Mouse (Mus musculus) stomach, postnatal 0 days (tissue): ENCODE data around the gene Krt78.

ENCODE experiments used
- CTCF ChIP-seq: IDR thresholded peaks from 2 replicates; pipeline ENCODE4 v1.5.1; 2016; ENCODE audit warnings: antibody characterized with exemption, low read depth, mild to moderate bottlenecking, moderate library complexity
- EP300 ChIP-seq: optimal IDR thresholded peaks from 2 replicates; pipeline ENCODE3; 2016; ENCODE audit warnings: antibody characterized with exemption

DNA sequence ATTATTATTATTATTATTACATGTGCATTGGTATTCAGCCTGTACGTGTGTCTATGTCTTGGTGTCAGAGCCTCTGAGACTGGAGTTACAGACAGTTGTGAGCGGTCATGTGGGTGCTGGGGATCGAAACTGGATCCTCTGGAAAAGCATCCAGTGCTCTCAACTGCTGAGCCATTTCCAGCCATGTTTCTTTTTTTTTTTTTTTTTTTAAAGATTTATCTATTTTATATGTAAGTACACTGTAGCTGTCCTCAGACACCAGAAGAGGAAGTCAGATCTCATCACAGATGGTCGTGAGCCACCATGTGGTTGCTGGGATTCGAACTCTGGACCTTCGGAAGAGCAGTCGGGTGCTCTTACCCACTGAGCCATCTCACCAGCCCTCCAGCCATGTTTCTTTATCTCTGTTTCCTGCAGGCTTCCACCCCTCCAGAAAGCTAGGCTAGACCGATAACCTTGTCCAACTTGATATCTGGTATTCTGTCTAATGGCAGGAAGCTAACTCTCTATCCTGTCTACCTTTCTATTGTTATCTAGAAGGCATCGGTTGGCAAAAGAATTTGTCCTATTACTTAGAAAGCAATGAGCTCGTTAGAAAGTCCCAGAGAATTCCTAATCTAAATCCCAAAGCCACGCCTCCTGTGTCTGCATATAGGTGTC lies 45.7 kb upstream of the Krt78 start:
- no peak for TF ChIP-seq CTCF
- TF ChIP-seq EP300: no peak
